Mouse (Mus musculus) liver, postnatal 0 days (tissue): ENCODE measurements at regions not wholly inside any gene's neighbourhood (a gene's known extent, or its start where the extent isn't known, plus 50 kb on each side); places are given as distances from the start of the nearest gene placed in this dataset.

Experiments used
- CTCF ChIP-seq: sonication (generic); IDR thresholded peaks from 2 replicates; pipeline ENCODE4 v1.5.1; 2016; ENCODE audit warnings: antibody characterized with exemption, low read depth
- EP300 ChIP-seq: IDR thresholded peaks from 2 replicates; pipeline ENCODE4 v1.6.1; 2016; ENCODE audit warnings: antibody characterized with exemption, low read depth, mild to moderate bottlenecking

- TF ChIP-seq CTCF (no peak), EP300 (no peak)
Measured at GRCm38 (mm10) chr16:9149209-9150135, 319.6 kb downstream of the 1810013L24Rik start.
